Mouse (Mus musculus) megakaryocyte-erythroid progenitor cell, adult 5-6 weeks (primary cell): ENCODE measurements around the gene Sh3bgrl3. TPM values are rescaled to one million over a fixed set of nuclear protein-coding genes. Genes with fewer than 3 reads are reported as not detected.
A peak's percentile ranks its signal among the peaks of the same experiment; 100 is the strongest.
"Not testable (repeated sequence)": the region's sequence is repeated elsewhere in the genome, so short reads cannot be mapped to it uniquely, and the experiment has no call there.

Experiments
- ATAC-seq: replicated peaks from 2 replicates; pipeline ENCODE4 v1.8.0; 2016; ENCODE audit warnings: mild to moderate bottlenecking, inconsistent platforms; ENCODE audit not compliant: severe bottlenecking, poor library complexity, low FRiP score, low TSS enrichment
- total RNA-seq, 2 experiments: library from RNA; stranded (forward) in 1 of 2; stranded (reverse) in 1 of 2; fragments of 200-1000, 215-1000 nt in 1 of 2; fragments of >200 nt in 1 of 2; fragmentation: Nextera tagmentation in 1 of 2; gene quantifications; 2 replicates each; pipeline ENCODE4 v1.2.3; 2014 to 2017

Gene Sh3bgrl3
- 87.3 and 101 TPM in 2 replicates for total RNA-seq (2014; fragmentation: Nextera tagmentation)
- total RNA-seq (2017): 34.2 and 55.1 TPM in 2 replicates

DNA sequence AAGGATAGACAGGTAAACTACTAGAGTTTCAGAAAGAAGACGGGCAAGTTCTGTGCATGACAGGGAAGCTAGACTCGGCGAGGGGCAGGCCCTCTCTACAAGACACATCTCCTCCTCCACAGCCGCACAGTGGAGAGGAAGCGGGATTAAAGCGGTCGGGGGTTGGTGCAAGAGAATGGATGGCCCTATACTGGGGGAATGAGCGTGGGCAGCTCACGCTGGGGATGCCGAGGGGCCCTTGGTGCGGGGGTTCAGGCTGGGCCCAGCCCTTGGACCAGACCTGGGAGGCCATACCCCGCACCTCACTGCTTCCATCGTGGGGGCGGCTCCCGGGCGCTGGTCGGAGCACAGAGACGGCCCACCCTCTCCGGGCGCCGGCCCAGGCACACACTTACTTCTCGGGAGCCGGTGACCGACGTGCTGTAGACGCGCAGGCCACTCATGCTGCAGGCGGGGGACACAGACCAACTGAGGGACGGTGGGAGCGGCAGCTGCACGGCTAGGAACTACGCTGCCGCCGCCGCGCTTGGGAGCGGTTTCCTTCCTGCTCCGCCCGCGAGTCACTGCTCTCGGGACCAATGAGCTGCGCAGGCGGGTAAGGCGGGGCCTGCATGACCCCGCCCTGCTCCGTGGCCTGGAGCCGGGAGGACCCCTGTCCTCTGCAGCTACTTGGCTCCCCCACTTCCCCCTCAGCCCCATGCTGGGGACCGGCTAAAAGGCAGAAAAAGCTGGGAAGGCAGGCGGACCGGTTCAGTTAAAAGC lies at the start of gene Sh3bgrl3:
Gene Sh3bgrl3, minus strand, starts transcription at position 569 of the 762 bp plus-strand sequence.
- ATAC-seq: peak; percentile 82

DNA sequence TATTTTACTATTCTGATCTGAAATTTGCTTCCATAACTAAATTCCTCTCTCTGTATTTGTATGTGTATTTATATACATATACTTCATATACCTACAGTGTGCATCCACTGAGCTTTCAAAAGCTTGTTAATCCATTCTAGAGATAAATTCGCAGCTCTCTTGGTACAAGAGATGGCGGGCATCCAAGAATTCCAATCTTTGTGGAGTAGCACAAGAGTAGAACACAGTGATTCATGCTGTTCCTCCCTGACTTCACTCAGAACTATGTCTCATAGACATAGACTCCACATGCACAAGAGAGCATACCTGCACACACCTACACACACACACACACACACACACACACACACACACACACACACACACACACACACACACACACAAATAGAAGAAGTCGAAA lies 43.8 kb upstream of the Sh3bgrl3 start:
- no peak for ATAC-seq

DNA sequence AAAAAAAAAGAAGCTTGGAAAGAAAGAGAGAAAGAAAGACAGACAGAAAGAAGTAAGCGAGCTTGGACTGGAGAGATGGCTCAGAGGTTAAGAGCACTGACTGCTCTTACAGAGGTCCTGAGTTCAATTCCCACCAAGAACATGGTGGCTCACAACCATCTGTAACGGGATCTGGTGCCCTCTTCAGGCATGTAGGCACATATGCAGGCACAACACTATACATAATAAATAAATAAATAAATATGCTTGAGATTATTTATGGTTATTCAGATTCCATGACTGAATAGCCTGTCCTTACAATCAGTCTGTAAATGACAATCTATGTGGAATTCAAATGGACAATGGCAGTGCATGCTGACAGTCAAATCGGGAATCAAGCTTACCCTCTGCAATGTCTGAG lies 38.3 kb upstream of the Sh3bgrl3 start:
- ATAC-seq: no peak

DNA sequence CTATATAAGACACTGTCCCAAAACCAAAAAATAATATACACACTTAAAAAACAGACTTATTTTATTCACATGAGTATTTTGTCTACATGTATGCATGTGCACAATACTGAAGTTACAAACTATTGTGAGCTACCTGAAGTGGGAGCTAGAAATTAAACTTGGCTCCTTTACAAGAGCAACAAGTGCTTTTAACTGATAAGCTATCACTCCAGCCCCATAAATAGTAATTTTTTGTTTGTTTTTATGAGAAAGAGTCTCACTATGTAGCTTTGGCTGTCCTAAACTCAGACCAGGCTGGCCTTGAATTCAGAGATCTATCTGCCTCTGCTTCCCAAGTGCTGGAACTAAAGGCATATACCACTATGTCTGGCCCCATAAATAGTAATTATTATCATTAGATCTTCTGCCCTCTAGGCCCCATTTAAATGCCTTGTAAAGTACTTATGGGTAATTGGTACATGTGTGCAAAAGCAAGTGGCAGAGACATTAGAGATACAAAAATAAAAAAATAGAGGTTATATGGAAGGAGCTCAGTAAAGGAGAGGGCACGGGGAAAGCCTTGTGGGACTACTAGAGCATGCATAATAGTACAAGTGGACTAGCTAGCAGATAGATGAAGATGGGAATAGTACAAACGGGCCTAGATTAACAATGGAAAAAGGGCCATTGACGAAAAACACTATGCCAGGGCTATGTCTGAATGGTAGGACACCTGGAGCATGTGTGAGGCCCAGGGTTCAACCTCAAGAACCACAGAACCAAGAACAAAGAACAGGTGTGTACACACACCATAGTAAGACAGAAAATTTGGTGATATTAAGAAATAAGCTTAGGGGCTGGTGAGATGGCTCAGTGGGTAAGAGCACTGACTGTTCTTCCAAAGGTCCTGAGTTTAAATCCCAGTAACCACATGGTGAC lies 37.2 kb upstream of the Sh3bgrl3 start:
- ATAC-seq: peak; percentile 83

DNA sequence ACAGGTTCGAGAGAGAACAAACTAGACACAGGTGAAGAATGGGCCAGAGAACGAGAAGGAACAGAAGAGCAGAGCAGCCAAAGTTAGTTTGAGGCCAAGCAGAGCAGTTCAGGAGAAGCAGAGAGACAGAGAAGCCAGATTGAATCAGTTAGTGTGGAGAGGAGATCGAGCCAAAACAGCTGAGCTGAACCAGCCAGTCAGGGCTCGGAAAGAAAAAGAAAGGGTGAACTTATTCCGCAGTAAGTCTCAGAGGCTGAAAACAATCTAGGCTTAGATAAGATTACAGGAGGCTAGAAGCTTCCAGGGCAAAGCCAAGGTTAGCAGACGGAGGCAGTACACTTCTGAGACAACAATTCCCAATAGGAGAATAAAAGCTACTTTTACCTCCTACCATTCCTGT lies 36.4 kb upstream of the Sh3bgrl3 start:
- ATAC-seq: peak; percentile 74

DNA sequence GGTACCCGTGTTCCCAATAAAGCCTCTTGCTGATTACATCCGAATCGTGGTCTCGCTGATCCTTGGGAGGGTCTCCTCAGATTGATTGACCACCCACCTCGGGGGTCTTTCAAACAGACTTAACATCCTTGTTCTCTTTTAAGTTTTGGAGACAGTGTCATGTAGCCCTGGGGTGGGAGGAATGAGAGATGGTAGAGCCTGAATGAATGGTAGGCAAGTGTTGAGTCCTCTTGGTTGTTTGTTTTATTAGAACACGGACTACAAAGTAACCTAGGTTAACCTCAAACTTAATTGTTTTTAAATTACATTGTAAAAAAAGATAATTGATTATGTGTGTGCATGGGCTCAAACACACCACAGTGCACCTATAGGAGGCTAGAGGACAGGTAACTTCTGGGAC lies 36.0 kb upstream of the Sh3bgrl3 start:
- ATAC-seq: no peak

DNA sequence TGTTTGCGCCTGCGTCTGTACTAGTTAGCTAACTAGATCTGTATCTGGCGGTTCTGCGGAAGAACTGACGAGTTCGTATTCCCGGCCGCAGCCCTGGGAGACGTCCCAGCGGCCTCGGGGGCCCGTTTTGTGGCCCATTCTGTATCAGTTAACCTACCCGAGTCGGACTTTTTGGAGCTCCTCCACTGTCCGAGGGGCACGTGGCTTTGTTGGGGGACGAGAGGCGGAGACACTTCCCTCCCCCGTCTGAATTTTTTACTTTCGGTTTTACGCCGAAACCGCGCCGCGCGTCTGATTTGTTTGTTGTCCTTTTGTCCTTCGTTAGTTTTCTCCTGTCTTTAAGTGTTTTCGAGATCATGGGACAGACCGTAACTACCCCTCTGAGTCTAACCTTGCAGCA lies 31.5 kb upstream of the Sh3bgrl3 start:
- ATAC-seq: not testable (repeated sequence)

DNA sequence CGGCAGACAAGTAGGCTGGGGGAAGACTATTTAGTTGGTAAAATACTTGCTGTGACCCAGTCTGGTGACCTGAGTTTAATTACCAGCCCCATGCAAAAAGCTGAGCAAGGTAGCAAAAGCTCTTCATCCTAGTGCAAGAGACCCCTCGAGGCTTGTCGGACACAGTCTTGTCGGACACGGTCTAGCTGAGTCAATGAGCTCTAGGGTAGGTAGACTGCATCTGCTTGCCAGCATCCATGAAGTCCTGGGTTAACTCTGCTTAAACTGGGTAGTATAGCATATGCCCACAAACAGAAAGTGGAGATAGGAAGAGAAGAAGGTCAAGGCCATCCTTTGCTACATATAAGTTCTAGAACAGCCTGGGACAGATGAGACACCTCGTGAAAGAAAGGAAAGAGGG lies 30.2 kb upstream of the Sh3bgrl3 start:
- ATAC-seq: no peak

DNA sequence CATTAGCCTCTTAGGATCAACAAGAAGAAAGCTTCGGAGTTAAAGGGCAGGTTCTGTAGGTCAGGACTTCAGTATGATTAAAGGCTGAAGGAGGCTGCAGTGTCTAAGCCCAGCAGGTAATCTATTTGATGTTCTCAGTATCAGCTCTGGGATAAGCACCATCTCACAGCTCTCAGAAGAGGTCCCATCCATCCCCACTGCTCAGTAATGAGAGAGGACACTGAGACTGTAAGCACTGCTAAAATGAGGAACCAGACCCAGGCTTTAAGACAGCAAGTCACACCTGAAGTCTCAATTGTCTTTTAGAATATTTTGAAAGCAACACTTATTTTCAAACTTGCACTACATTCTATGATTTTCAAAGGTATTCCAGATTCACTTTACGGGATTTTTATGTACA lies 29.0 kb upstream of the Sh3bgrl3 start:
- ATAC-seq: no peak

DNA sequence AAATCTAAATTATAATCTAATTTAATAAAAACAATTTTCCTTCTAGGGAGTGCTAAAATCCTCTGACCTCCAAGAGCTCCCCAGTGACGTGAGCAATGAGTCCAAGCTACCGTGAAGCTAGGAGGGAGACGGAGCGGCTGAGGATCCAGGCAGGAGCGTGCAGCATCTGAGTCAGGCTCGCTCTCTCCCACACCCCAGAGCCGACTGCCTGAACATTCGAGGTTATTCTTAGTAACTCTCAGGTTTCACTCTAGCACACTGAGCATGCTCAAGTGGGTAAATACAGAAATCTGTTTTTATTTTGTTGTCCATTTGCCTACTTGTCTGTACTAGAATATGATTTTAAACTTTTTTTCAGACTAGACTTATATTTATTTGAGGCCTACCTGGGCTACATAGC lies 28.2 kb upstream of the Sh3bgrl3 start:
- no peak for ATAC-seq

DNA sequence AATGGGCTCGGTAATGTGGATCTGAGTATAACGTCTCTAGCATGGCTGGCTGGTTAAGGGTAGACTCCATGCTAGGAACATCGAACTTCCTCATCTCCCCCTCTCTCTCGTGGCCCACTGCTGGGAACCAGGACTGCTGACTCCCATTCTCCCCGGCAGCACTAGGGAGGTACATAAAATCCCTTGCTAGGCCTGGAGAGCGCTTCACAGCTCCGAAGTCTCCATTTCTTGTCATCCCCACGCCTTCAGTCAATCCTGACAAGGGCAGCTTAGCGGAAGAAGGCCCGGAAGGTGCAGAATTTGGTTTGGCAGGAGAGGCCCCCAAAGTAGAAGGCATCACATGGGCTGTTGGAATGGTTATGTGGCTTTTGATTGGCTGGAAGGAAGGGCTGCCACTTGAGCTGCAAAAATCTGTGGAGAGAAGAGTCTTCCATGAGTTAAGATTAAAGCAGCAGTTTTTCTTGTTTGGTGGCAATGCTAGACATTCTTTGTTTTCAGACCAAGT lies 27.4 kb upstream of the Sh3bgrl3 start:
- ATAC-seq: no peak

DNA sequence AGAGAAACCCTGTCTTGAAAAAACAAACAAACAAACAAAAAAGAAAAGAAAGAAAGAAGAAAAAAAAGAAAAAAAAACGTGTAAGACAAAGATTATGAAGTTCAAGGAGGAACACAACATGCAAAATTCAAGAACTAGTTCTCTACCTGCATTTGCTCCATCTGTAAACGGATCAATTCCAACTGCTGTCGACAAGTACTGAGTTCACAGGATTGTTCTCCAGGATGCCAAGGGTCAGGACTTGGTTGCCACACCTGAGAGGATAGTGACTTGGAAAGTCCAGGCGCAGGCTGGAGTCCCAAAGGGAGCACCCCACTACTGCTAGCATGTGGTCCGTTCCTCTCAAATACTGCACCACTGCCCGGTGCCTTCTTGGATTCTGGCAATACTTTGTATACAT lies 26.9 kb upstream of the Sh3bgrl3 start:
- no peak for ATAC-seq

DNA sequence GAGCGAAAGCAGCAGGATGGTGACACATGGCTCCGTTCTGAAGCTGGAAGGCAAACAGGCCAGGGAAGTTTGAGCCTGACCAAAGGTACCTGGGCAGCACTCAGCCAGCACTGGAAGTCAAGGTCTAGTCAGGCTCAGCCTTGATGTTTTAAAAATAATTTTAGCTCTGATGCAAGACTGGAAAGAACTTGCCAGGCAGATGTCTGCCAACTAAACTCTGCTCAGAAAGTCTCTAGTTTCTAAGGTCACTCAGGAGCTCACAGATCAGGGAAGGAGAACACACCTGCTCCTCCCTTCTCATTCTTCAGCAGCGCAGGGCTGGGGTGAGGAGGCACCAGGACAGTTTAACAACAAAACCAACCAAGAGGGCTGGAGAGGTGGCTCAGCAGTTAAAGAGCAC lies 25.8 kb upstream of the Sh3bgrl3 start:
- ATAC-seq: no peak

DNA sequence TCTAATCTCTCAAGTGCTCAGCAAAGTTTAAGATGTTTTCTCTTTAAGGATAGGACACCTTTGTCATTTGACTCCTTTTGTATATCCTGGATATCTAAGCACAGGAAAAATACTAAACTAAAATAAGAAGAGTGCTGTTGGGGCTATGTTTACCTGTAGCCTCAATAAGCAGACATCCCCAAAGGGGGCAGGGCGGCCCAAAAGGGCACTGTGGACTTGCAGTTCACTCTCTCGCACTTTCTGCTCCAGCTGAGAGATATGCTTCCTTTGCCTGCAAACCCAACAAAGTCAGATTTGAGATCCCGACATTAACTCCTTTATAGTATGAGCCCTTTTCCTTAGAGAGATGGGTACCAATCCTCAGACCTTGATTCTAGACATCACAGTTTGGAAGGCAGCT lies 25.1 kb upstream of the Sh3bgrl3 start:
- ATAC-seq: no peak

DNA sequence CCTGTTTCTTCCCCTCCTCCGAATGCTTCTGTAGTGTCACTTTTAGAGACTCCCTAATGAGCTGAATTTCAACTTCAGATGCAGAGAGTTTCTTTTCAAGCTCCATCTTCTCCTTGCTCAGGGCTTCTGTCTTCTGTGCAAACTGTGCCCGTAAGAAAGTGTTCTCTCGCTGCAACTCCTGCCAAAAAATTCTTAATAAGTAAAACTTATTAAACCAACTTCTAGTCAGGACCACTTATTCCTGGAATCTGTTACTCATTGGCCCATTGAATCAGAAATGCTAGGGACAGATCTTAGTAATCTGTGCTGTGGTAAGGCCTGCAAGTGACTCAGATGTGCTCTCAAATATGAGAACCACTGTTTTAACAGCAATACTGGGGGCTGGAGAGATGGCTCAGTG lies 23.5 kb upstream of the Sh3bgrl3 start:
- no peak for ATAC-seq

DNA sequence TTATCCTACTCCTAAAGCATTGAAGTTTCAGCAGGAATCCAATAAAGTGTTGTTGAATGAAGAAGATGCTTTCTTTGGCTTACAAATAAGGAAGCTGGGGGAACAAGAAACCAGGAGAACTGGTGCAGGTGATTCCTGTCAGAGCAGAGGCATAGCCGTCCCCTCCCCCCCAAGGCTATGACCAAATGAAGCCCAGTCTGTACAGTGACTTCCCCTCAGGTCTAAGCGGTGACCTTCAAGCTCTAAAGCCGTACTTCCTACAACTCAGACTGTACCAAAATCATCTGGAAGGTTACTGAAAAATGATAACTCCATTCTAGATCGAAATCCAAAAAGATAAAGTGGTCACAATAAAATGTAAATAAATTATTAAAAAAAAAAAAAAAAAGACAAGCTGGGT lies 20.8 kb upstream of the Sh3bgrl3 start:
- ATAC-seq: no peak

DNA sequence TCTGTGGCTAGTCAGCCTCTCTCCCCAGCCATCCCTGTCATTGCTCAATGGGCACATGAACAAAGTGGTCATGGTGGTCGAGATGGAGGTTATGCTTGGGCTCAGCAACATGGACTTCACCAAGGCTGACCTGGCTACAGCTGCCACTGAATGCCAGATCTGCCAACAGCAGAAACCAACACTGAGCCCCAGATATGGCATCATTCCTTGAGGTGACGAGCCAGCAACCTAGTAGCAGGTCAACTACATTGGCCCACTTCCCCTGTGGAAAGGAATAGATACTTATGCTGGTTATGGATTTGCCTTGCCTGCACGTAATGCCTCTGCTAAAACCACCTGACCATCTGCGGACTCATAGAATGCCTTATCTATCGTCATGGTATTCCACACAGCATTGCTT lies 15.7 kb upstream of the Sh3bgrl3 start:
- ATAC-seq: not testable (repeated sequence)

DNA sequence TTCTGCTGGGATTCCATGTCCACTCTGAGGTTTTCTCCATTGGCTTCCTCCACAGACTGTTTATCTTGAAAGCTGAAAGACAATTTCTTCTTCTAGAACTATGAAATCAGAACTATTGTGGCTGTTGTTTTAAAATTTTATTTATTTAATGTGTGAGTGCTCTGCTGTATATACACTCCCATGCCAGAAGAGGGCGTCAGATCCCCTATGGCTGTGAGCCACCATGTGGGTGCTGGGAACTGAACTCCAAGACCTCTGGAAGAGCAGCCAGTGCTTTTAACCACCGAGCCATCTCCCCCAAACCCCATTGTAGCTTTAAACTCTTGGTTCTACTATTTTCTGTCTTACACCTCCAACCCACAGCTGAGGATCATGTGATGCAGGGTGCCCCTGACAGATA lies 10.3 kb upstream of the Sh3bgrl3 start:
- ATAC-seq: no peak

DNA sequence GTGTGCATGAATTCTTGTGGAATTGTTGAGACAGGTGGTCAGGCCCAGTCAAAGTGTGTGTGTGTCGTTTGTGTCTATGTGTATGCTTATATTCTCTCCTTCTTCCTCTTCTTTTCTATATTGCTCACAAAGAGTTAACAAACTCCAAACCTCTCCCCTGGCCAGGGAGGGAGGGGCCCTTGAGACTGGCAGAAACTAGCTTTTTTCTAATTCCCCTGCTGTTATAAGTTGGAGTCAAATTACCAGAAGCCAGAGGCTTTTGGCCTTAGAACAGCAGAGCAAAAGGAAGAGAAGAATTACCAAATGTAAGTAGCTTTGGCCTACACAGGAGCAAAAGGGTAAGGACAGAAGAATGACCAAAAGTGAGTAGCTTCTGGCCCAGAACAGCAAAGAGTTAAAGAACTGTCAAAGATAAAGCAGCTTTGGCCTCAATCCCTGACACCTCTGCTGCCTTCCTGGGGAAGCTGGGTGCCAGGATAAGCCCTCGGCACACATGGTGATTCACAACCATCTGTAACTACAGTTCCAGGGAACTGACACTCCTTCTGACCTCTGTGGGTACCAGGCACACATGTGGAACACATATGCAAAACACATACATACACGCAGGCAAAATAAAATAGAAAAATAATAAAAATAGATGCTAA lies 7.8 kb upstream of the Sh3bgrl3 start:
- no peak for ATAC-seq

DNA sequence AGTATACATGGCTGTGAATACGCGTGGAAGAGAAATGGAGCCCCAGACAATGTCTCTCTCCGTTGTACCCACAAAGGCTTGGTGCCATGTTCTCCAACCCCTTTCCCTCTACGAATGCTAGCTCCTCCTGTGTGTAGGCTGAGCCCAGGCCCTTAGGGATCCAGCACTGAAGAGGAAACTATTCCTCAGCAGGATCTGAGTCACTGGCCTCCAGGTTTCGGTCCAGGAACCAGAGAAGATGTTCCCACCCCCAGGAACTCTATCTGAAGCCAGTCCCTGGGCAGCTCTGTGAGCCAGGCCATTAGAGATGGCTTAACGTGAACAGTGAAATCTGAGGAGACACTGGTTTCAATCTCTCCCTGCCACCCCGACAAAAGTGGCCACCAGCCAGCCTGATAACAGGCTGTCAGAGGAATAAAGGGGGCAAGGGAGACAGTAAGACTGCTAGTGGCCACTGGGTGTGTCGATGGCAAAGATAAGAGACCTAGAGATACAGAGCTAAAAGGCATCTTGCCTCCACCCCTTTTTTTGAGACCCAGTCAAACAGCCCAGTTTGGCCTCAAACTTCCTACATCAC lies 4.0 kb upstream of the Sh3bgrl3 start:
- no peak for ATAC-seq
